Mouse (Mus musculus) forebrain, embryonic 16.5 days (tissue): ENCODE measurements around the gene Slc43a3. TPM values are rescaled to one million over a fixed set of nuclear protein-coding genes. Genes with fewer than 3 reads are reported as not detected.

Experiments used
- ATAC-seq: fragments of 200-750 bp; cut with Nextera tagmentation; 2 replicates; pipeline ENCODE4 v1.8.0; 2017; ENCODE audit warnings: mild to moderate bottlenecking, moderate library complexity
- H3K27ac ChIP-seq: fragments of 300-500 bp; sonication (generic); 2 replicates; pipeline ENCODE4 v1.5.1; 2014; ENCODE audit warnings: low read length, control low read depth
- H3K27me3 ChIP-seq: fragments of 300-500 bp; sonication (generic); replicated peaks from 2 replicates; pipeline ENCODE4 v1.6.1; 2014; ENCODE audit warnings: low read length; ENCODE audit not compliant: control insufficient read depth, insufficient read depth
- H3K36me3 ChIP-seq: fragments of 300-500 bp; sonication (generic); 2 replicates; pipeline ENCODE4 v1.6.1; 2014; ENCODE audit not compliant: control insufficient read depth, insufficient read depth
- H3K4me1 ChIP-seq: fragments of 300-500 bp; sonication (generic); replicated peaks from 2 replicates; pipeline ENCODE4 v1.6.1; 2014; ENCODE audit warnings: low read length; ENCODE audit not compliant: control insufficient read depth, insufficient read depth
- H3K4me2 ChIP-seq: fragments of 300-500 bp; sonication (generic); 2 replicates; pipeline ENCODE4 v1.6.1; 2014; ENCODE audit warnings: mild to moderate bottlenecking, low read length, control low read depth
- H3K4me3 ChIP-seq: fragments of 300-500 bp; sonication (generic); replicated peaks from 2 replicates; pipeline ENCODE4 v1.5.1; 2014; ENCODE audit warnings: mild to moderate bottlenecking, low read length, control low read depth
- H3K9ac ChIP-seq: fragments of 300-500 bp; sonication (generic); replicated peaks from 2 replicates; pipeline ENCODE4 v1.6.1; 2014; ENCODE audit warnings: low read depth, low read length, control low read depth
- H3K9me3 ChIP-seq: fragments of 300-500 bp; sonication (generic); 2 replicates; pipeline ENCODE4 v1.6.1; 2016; ENCODE audit warnings: low read length; ENCODE audit not compliant: control insufficient read depth
- WGBS: fragments of 180-500 bp; shearing (Covaris S2); extraction: QIAGEN DNeasy Blood & Tissue Kit; methylation state at CpG from one replicate; pipeline ENCODE4 v1.1.7; 2014; 5-methylcytosine and 5-hydroxymethylcytosine counted together
- microRNA-seq: library from miRNA; unstranded; fragments of <30 nt; microRNA quantifications from one replicate; pipeline ENCODE4, GENCODE M21; 2017
- polyA plus RNA-seq: library from polyadenylated mRNA; unstranded; fragments of >200 nt; fragmentation: Nextera tagmentation; extraction: Ambion mirVana; gene quantifications from 2 replicates; pipeline ENCODE4 v1.2.1, GENCODE M21; 2015

Gene Slc43a3
- polyA plus RNA-seq, 1 experiment from 2014 or later, result 6.6 TPM

DNA sequence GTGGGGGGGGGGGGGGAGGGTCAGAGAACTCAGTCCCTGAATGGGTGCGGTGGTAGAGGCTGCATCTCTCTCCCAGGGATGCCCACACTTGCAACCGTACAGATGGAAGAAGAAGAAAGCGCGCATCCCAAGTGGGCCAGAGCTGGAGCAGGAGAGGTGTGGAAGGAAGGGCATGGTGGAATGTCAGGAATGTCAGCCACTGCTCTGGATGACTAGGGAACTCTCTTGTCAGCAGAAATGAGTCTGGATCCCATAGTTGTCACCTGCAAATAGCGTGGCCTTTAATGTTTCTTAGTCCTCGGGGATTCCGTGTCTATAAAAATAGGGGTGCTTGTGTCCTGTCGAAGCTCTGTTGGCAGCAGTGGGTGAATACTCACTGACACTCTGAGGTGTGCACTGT lies 66.2 kb downstream of the Slc43a3 start:
- no peak overlapping the region for H3K9ac ChIP-seq
- H3K4me2 ChIP-seq, result no peak overlapping the region
- WGBS, result 80% methylated on average over 8 of the region's 8 CpGs
- no peaks in the 10 kb centered on the region for H3K4me1 ChIP-seq
- no peaks in the 10 kb centered on the region for H3K9me3 ChIP-seq
- no peak overlapping the region for H3K27ac ChIP-seq
- H3K27me3 ChIP-seq, result no peaks in the 10 kb centered on the region
- ATAC-seq, result no peak
- no peak overlapping the region for H3K4me3 ChIP-seq
- H3K36me3 ChIP-seq, result no peaks in the 10 kb centered on the region

GRCm38 (mm10) chr2:85004341-85004740 lies 68.0 kb downstream of the Slc43a3 start:
- 77% methylated on average over 4 of the region's 4 CpGs for WGBS
- no peak for ATAC-seq
- no peak overlapping the region for H3K27ac ChIP-seq

GRCm38 (mm10) chr2:85006600-85006999 lies 70.2 kb downstream of the Slc43a3 start:
- H3K27ac ChIP-seq, result no peak overlapping the region
- no peak overlapping the region for H3K9ac ChIP-seq
- H3K36me3 ChIP-seq, result no peaks in the 10 kb centered on the region
- ATAC-seq, result no peak
- no peaks in the 10 kb centered on the region for H3K4me1 ChIP-seq
- no peaks in the 10 kb centered on the region for H3K27me3 ChIP-seq
- no peak overlapping the region for H3K4me2 ChIP-seq
- no peaks in the 10 kb centered on the region for H3K9me3 ChIP-seq
- WGBS, result 83% methylated on average over 7 of the region's 7 CpGs
- no peak overlapping the region for H3K4me3 ChIP-seq

More at GRCm38 (mm10) chr2:85004341-85004740, 68.0 kb downstream of the Slc43a3 start:
- no peaks in the 10 kb centered on the region for H3K9me3 ChIP-seq
- H3K4me2 ChIP-seq, result no peak overlapping the region
- H3K27me3 ChIP-seq, result no peaks in the 10 kb centered on the region
- H3K9ac ChIP-seq, result no peak overlapping the region
- H3K4me3 ChIP-seq, result no peak overlapping the region
- no peaks in the 10 kb centered on the region for H3K36me3 ChIP-seq
- no peaks in the 10 kb centered on the region for H3K4me1 ChIP-seq

DNA sequence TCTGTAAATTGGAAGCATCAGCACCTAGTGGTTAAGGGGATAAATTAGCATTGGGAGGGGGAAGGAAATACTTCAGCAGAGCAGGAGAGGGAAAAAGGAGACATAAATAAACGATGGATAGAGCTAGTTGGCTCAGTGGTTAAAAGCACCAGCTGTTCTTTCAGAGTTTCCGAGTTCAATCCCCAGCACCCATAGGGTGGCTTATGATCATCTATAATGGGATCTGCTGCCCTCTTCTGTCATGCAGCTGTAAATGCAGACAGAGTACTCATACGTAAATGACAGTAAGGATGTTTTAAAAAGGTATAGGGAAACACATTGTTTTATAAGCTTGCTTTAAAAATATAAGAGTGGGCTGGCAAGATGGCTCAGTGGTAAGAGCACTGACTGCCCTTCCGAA lies 71.3 kb downstream of the Slc43a3 start:
- no peak overlapping the region for H3K27ac ChIP-seq
- H3K36me3 ChIP-seq, result no peaks in the 10 kb centered on the region
- 20% methylated on average over 4 of the region's 4 CpGs for WGBS
- no peaks in the 10 kb centered on the region for H3K27me3 ChIP-seq
- H3K4me1 ChIP-seq, result no peaks in the 10 kb centered on the region
- H3K9ac ChIP-seq, result no peak overlapping the region
- H3K4me3 ChIP-seq, result no peak overlapping the region
- no peak overlapping the region for H3K4me2 ChIP-seq
- ATAC-seq, result no peak
- H3K9me3 ChIP-seq, result no peaks in the 10 kb centered on the region

Small RNAs within 50 kb of the gene (microRNA-seq; reads per million reads assigned to microRNA genes)
- gene Gm24332, result not detected

Other genes starting within 250 kb of the Slc43a3 start
- gene Zdhhc5, start 221.4 kb upstream of the Slc43a3 start, polyA plus RNA-seq, result 19.4 and 20.1 TPM in 2 replicates
- gene Clp1, start 209.2 kb upstream of the Slc43a3 start, polyA plus RNA-seq, result 28.1 and 28.8 TPM in 2 replicates
- 21.8 and 24.7 TPM in 2 replicates for gene Ypel4, start 202.5 kb upstream of the Slc43a3 start, polyA plus RNA-seq
- gene Gm19426, start 192.9 kb upstream of the Slc43a3 start, polyA plus RNA-seq, result 3.9 and 4.9 TPM in 2 replicates
- 25.0 and 26.9 TPM in 2 replicates for gene Serping1, start 161.1 kb upstream of the Slc43a3 start, polyA plus RNA-seq
- 21.2 and 28.1 TPM in 2 replicates for gene Ube2l6, start 137.8 kb upstream of the Slc43a3 start, polyA plus RNA-seq
- gene Smtnl1, start 113.9 kb upstream of the Slc43a3 start, polyA plus RNA-seq, result not detected in 2 replicates
- gene Timm10, start 109.6 kb upstream of the Slc43a3 start, polyA plus RNA-seq, result 58.0 and 69.5 TPM in 2 replicates
- 2.6 and 3.1 TPM in 2 replicates for gene Slc43a1, start 97.7 kb upstream of the Slc43a3 start, polyA plus RNA-seq
- 9.8 and 11.4 TPM in 2 replicates for gene Rtn4rl2, start 49.9 kb upstream of the Slc43a3 start, polyA plus RNA-seq
- gene Prg2, start 43.9 kb downstream of the Slc43a3 start, polyA plus RNA-seq, result not detected in 2 replicates
- not detected in 2 replicates for gene Prg3, start 51.6 kb downstream of the Slc43a3 start, polyA plus RNA-seq
- 228 and 250 TPM in 2 replicates for gene Ssrp1, start 100.7 kb downstream of the Slc43a3 start, polyA plus RNA-seq
- gene P2rx3, start 100.9 kb downstream of the Slc43a3 start, polyA plus RNA-seq, result 0.66 and 1.1 TPM in 2 replicates
- gene Tnks1bp1, start 111.4 kb downstream of the Slc43a3 start, polyA plus RNA-seq, result 24.0 and 26.2 TPM in 2 replicates
- 20.7 and 34.3 TPM in 2 replicates for gene Aplnr, start 199.6 kb downstream of the Slc43a3 start, polyA plus RNA-seq